Mouse (Mus musculus) bone marrow macrophage, adult 2 months (primary cell): ENCODE measurements at regions not wholly inside any gene's neighbourhood (a gene's known extent, or its start where the extent isn't known, plus 50 kb on each side); places are given as distances from the start of the nearest gene placed in this dataset.

ENCODE experiments used
- CTCF ChIP-seq: IDR thresholded peaks from 2 replicates; pipeline ENCODE4 v1.5.1; 2012; ENCODE audit warnings: low read depth, mild to moderate bottlenecking, low read length, moderate library complexity
- POLR2A ChIP-seq: IDR thresholded peaks from 2 replicates; pipeline ENCODE4 v1.6.1; 2012; ENCODE audit warnings: mild to moderate bottlenecking, low read depth, low read length, borderline replicate concordance

DNA sequence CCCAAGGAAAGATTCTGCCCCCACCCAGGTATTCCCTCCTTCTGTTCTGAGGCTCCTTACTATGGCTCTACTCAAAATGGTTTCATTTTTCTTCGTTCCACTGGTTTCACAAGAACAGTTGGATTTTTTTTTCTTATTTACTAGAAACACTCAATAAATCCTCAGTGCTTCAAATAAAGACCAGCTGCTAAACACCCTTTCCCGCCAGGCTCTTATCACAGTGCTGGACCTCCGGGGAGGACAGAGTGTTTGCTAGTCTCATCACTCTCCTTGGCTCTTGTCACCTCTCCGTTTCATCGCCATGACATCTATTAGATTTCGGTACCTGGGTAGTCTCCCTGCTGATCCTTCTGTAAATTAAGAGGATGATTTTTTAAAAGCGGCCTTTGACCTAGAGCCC lies 293.7 kb downstream of the Gm9195 start:
- TF ChIP-seq CTCF: no peak
- no peak for TF ChIP-seq POLR2A
